Mouse (Mus musculus) gastrocnemius, adult 18-20 months (tissue): ENCODE measurements around the gene Osbp. TPM values are rescaled to one million over a fixed set of nuclear protein-coding genes. Genes with fewer than 3 reads are reported as not detected.
"Not testable (repeated sequence)": the region's sequence is repeated elsewhere in the genome, so short reads cannot be mapped to it uniquely, and the experiment has no call there.

Experiments
- DNase-seq: peaks from one replicate; pipeline ENCODE4 v3.0.0; 2021; ENCODE audit warnings: low spot score
- total RNA-seq, 2 experiments: library from RNA; stranded (reverse); gene quantifications; 2 replicates each; pipeline ENCODE4 v1.2.3; 2021

The Osbp gene
- total RNA-seq, 2 experiments from 2014 or later, result 53.4 to 56.3 TPM

DNA sequence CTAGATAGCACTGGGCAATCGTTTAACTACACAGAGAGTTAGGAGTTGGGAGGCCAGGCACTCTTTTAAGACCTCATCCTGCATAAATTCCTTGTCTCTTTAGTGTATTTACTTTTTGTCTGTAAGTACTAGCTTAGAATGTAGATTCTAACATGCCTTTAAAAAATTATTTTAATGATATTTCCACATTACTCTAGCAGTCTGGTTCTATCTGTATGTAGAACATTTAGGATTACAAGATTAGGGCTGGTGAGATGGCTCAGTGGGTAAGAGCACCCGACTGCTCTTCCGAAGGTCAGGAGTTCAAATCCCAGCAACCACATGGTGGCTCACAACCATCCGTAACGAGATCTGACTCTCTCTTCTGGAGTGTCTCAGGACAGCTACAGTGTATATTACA, 18.9 kb downstream of the Osbp start:
- not testable (repeated sequence) for DNase-seq

DNA sequence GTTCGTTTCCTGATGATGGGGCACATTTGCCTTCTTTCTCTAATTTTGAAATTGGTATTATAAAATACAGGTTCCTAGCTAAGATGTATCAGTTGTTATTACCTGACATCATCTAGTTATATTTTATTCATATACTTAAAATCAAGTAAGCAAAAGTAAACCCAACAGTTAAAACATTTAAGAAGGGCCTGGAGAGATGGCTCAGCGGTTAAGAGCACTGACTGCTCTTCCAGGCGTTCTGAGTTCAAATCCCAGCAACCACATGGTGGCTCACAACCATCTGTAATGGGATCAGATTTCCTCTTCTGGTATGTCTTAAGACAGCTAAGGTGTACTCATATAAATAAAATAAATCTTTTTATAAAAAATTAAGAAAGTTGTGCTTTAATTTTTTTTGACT, 22.1 kb downstream of the Osbp start:
- DNase-seq, result no peak

DNA sequence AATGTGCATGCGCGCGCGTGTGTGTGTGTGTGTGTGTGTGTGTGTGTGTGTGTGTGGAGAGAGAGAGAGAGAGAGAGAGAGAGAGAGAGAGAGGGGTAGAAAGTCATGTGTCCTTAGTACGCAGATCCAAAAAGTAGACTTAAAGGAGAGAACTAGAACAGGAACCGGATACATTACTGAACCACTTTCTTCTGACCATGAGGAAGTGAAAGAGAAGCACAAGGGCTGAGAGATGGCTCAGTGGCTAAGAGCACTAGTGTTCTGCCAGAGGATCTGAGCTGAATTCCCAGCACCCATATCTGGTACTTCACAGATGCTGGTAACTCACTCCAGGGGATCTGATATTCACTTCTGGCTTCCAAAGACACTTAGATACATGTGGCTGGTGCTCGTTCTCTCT, 23.6 kb downstream of the Osbp start:
- no peak for DNase-seq

DNA sequence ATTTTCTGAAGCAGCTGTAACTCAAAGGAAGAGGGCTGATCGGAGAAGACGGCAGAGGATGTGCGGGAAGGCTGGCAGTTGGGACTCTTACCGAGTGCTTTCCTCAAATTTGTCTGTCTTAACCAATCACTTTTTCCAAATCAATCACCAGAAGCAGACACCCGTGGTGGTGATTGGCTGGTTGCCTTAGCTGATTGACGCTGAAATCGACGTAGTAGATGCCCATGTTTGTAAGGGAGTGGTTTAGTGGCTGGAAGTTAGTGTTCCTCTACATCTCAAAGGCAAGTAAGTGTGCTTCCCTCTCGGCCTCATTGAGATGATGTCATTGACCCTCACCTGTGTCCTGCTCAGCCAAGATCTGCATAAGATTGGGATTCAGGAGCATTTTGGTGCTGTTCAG, 26.3 kb downstream of the Osbp start:
- no peak for DNase-seq

DNA sequence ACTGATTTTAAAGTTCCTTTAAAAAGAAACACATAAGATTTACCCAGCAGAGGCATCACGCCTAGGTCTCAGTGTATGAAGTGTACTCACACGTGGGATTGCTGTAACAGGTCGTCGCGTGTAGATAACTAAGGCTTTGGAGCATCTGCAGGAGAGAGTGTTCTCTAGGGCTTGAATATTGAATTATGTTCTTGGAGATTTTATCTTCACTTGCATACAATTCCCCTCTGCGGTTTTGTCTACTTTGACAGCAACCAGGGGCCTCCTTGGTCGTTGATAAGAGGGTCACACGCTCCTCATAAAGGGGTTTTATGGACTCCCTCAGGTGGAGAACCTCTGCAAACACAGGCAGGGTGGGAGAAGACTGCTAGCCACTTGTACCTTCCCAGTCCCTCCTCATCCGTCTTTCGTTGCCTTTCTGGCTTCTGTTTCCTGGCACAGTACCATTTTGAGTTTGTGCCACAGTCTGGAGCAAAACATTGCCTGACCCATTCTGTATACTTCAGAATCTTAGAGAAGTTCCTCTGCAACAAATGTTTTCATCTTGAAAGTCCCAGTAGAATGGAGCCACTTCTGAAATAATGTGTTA, 26.8 kb downstream of the Osbp start:
- no peak for DNase-seq

DNA sequence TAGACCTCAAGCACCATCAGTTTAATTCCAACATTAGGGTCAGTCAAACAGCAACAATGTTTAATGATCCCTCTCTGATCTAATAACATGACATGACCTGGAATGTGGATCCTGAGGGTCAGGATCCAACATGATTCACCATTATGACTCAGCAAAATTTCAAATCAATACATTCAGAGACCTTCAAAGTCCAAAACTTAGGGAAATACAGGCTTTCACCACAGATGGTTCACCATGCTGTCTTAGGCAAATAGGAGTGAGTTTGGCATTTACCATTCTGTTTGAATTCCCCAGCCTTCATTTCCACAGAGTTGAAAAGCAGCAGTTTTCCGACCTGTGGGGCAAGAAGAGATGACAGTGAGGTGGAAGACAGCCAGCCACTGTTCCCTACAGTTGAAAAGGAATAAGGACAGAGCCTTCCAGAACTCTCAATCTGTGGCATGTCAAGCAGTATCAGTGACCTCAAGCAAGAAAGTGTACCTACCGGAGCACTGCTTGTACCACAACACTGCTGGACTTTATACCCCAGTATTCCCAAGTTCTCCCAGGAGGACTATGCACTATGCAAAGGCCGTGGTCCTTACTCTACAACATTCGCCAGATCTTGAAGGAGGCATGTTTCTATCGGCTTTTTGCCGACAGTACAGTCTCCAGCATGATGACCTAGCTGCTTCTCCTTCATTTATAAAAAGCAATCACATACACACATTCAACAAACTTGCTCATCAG, 29.1 kb downstream of the Osbp start:
- no peak for DNase-seq

DNA sequence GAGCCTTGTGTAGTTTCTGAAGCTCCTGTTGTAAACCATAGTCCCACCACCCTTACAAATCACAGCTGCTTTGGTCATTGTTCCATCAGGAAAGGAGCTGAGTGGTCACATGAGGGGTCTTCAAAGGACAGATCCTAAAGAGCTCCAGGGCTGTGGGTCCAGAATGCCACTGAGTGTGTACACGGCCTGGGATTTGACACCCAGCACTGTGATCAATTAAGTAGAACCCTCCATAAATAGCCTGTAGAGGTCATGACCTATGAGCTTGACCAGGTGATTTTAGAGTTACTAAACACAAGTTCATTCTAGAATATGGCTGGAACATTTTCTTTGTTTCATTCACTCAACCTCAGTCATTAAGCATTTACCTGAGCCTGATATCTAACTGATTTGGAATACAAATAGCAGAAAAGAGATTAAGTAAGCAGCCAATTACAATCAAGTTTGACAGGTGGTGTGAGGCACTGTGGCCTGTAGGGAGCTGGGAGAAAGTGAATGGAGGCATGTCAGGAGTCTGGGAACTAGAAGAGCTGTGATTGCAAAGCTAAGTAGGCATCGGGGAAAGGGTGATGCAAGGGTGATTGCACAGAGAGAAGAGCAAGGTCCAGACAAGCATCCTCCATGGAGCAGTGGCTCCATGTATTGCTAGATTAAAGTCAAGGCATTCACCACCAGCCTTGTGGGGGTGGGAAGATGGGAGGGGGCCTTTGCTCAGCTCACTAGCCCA, 30.1 kb downstream of the Osbp start:
- DNase-seq, result no peak

DNA sequence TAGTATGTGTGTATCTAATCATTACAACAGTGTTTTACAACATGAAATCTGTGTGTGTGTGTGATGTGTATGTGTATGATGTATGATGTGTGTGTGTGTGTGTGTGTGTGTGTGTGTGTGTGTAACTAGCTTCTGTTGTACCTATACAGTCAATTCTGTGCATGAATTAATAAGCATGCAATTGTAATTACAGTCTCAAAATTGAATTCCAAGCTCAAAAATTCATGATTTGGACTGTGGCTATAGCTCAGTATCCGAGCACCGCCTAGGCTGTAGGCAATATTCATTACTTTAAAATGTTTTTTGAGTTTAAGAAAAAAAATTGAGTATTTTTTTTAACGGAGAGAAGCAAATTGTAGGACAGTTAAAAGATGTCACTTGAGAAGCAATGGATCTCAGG, 35.9 kb downstream of the Osbp start:
- no peak for DNase-seq

DNA sequence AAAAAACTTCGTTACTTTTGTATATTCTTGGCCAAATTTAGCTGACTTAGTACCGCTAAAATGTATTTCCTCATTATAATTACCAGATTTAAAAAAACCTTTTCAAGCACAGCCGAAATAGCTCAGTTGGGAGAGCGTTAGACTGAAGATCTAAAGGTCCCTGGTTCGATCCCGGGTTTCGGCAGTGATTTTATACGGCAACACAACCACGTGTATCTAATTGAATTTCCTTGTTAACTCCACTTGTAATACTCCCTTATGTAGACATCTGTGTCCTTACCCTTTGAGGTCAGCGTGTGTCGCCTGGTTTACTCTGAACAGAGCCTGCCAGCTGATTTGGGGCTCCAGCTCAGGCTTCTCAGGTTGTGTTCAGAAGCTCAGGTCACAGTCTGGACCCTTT, 36.4 kb downstream of the Osbp start:
- peak; percentile 65 for DNase-seq

DNA sequence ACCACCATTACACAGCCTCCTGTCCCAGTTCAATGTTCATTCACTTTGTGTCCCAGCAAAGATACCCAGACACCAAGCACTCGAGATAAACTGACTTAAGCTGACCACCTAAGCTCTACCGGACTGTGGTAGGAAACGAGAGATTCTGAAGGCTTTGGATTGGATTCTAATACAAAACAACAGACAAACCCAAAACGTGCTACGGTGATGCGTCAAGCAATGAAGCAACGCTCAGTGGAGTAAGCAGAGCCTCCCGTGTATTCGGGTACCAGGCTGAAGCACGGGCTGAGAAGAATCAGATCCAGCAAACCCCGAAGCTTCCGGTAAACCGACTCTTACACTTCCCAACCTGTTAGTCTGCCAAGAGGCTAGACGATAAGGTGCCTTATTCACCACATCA, 37.0 kb downstream of the Osbp start:
- no peak for DNase-seq

DNA sequence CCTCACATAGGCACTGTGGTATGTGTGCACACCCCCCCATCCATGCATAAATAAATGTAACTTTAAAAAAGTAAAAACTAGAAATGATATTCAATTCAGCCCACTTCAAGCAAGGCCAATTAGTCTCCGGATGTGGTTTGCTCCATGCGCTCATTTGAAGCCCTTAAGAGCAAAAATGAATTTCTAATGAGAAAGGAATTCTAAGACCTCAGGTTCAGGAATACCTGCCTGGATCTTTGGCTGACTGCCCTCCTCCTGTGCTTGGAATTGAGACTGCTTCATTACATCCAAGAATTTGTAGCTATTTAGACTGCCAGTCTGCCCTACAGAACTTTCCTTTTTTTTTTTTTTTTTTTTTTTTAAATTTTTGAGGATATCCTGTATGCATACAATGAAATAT, 37.8 kb downstream of the Osbp start:
- no peak for DNase-seq

DNA sequence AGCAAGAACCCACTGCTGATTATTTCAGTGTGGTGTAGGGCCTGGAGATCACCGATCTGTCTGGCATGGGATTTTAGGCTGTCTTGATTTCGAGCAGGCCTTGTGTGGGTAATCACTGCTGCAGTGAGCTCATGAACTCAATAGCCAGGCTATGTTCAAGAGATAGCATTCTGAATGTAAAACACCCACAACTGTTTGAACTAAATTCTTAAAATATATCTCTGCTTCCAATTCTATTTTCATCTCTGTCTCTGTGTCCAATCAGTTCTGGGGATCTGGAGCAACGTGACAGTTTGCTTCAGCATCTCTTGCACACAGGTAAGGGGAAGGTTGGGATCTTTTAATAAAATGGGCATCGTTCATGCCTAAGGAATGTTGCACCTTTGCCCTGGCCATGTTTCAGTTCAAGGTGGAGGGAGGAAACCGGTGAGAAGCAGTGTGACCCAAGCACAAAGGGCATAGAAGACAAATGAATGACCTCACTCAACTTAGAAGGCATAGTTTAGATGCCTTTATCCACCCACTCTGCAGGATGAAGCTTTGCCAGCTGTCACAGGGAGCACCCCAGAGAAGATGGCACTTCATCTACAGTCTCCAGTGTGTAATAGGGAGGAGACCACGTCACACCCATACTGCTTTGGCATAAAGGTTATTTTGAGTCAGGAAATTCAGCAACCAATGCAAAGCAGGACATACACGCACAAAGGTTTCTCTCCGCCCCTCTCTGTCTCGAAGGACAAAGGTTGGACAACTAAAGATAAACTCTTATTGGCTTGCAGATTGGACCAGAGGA, 38.7 kb downstream of the Osbp start:
- no peak for DNase-seq

DNA sequence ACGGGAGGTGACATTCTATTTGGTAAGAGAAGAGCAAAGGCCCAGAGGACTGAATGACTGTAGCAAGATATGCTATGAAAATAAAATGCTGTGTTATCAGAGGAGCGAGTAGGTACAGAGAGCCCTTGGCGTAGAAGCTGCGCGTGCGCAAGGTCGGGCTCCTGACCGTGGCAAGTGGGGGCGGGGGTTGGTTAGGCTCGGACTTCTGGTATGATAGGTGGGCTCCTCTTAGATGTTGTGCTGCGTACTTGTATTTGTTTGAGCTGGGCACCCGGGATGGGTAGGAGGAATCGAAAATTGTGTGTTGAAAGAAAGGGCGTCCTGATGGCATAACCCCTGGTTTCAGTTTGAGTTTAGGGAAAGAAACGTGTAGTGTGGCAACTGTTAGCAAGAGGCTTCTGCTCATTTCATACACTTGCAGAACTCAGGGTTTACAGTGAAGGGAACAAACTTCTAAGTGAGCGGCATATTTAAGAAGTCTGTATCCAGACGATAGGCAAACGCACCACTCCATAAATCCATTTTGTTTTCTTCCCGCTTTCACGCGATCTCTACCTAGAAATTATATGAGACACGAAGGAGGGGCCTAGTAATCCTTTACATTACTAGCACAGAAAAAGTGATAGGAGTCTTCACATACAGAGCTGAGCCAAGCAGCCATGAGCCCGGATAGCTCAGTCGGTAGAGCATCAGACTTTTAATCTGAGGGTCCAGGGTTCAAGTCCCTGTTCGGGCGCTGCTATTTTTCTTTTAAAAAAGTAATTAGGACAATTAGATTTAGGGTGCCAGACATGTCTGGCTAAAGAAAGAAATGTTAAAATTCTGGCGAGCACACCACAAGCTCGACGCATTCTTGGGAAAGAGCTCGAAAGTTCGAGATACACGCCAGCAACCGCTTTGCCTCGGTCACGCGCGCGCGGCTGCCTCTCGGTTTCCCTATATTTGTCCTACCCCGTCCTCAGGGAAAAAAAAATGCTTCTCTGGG, 39.9 kb downstream of the Osbp start:
- peak; percentile 89 for DNase-seq

DNA sequence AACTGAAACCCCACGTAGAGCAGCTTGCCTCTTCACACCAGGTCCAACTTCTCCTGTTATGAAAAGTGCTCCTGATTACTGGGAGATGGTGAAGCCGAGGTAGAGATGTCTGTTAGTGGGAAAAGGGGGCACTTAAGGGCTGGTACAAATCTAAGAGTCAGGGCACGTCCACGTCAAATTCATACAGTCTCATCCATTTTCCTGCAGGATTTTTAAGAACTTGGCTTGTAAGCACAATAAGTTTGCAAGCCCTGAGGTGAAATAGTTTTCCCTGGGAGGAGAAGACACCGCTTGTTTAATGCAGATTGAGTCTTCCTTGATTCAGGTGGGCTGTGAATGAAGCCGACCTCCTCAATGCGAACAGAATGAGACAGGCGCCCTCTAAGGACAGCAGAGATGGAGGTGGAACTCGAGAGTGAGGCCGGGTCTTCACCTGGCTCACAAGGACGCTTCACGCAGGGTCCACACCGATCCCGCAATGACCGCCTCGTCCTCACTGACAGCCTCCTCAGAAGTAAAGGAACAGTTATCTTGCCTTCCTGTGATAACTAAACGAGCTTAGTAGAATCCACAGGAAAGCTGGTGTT, 40.7 kb downstream of the Osbp start:
- no peak for DNase-seq

DNA sequence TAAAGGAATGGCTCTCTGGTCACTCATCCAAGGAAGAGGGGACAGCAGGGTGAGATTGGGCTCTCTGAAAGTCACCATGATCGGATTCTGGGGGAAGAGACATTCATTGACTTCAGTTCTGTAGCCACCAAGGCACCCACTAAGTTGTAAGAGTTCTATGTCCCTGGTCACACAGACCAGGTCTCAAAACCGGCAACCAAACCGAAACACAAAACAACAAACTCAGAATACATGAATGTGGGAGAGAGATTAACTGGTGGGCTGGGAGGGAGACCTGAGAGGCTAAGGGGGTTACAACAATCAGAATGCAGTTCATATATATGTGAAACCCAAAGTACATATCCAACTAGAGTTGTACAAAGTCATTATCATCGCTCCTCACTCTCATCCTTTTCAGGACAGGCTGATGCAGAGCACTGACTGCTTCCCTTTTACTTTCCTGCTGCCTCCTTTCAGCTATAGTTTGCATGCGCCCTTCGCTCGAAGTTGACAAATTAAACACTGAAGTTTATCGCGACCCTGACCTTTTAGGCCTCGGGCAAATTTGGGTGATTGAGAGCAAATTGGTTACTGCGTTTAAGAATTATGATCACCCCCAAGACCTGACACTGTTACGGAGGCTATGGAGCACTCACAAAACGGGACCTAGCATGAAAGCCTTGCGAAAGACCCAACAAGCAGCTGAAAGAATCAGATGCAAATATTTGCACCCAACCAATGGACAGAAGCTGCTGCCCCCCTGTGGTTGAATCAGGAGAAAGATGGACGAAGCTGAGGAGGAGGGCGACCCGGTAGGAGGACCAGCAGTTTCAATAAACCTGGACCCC, 41.6 kb downstream of the Osbp start:
- DNase-seq, result peak; percentile 51

DNA sequence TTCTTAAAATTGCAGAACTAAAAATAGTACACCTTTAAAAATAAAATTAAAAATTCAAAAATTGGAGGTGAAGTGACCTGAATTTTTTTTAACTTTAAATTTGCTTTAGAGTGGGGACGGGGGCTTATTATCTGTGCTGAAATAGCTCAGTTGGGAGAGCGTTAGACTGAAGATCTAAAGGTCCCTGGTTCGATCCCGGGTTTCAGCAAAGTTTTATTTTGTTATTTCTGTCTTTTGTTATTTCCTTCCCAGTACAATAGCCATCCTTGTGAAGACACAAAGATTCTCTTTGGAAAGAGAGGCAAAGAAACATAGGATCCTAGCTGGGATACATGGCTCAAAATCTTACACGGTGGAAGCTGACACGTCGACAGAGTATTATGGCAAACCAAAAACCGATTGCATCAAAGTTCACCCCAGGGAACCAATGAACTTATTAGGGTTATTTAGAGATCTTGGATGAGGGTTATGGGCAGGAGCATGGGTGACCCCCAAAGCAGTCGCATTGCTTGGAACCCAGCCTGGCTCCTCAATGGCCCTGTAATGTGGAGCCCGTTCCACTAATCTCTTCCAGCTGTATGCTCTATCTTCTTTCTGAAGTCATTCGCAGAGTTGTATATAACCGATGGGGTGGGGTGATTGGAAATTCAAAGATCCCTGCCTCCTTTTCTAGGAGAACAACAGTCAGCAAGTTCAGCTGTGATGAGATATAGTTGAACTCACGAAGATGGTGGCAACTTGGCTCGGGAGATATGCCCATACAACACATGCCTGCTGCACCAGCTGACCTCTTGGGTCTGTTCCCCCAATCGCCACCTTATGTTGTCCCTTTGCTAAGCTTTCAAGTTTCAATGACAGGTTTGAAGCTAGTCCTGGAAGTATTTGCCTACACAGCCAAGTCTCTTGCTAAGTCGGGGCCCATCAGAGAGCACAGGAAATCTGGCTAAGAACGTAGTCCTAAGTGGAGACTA, 43.0 kb downstream of the Osbp start:
- no peak for DNase-seq

DNA sequence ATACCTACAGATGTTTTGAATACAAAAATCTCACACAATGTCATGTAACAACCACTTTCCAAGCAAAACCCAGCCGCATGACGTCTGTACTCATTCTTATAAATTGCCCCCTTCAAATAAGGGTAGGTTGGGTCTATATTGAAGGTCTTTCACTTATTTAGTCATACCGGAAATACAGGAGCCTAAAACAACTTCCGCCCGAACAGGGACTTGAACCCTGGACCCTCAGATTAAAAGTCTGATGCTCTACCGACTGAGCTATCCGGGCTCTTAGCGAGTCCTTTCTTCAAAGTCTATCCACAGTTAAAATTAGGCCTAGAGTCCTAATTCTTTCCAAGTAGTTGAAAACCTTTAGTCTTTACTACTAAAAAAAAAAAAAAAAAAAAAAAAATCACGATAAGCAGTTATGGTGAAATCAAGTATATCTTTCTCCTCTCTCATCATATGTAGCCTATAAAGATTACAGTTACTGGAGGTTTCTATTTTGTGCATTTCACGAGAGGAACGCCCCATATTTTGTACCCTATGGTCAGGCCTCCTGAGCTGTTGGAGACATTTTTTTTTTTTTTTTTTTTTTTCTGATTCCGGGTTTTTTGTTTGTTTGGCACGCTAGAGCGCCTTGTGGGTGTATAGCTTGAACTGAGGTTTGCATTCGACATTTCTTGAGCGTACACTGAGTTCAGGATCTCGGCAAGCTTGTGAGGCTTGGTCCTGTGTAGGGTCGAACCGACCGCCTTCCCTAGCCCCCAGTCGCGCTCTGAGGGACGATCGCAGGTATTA, 44.0 kb downstream of the Osbp start:
- peak; percentile 82 for DNase-seq
